Mouse (Mus musculus): Measurements from ENCODE around the gene Izumo1r.

GRCm38 (mm10) chr9:14854585-14854984 is 49.2 kb downstream of the Izumo1r start:
- TF ChIP-seq POLR2A (IDR thresholded peaks at IDR 0.05; ENCODE audit: control insufficient read depth, extremely low read depth, insufficient read depth, low read length, poor library complexity) (no peak), CTCF (IDR thresholded peaks at IDR 0.05; ENCODE audit: borderline replicate concordance, control insufficient read depth, extremely low read depth, insufficient read depth, low read length, poor library complexity) (no peak)

Measured in thymus, adult 2 months (tissue).